Comparison of ENCODE assay signal across 8 mouse cellular contexts in the genomic region with DNA sequence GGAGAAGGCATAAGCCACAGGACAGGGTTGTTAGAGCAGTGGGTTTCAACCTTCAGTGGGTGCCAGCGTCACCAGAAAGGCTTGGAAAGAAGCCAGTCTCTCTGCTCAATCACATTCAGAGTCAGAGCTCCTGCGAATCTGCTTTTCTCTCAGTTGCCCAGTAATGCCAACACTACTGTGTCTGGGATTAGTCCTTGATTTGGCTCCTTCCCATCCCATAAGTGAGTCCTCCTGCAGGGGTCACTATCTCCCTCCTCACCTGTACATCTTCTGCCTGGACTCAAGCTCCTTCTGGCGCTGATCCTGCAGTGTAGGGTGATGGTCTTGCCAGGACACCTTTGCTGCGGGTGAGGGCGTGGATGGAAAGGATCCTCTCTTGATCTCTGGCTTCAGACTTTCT. TPM values are rescaled to one million over a fixed set of nuclear protein-coding genes. Genes with fewer than 3 reads are reported as not detected.
DNase-seq lines count a peak whose midpoint lies in the region; ATAC-seq and TF ChIP-seq lines count a peak whose summit lies in the region.

No protein-coding gene starts in this region.

- no peak overlapping the region for H3K27ac ChIP-seq in forebrain, embryonic 10.5 days
- no peak overlapping the region for H3K27ac ChIP-seq in forebrain, embryonic 11.5 days (ENCODE audit: low read depth, low read length)
- no peak overlapping the region for H3K27ac ChIP-seq in forebrain, embryonic 12.5 days
- H3K27ac ChIP-seq in stomach, postnatal 0 days (replicated peaks) = no peak overlapping the region

- H3K4me1 ChIP-seq in forebrain, embryonic 10.5 days = peaks cover 11% of the 10 kb centered on the region
- H3K4me1 ChIP-seq in forebrain, embryonic 11.5 days (replicated peaks; ENCODE audit: control insufficient read depth, insufficient read depth, low read length) = 0 out of 2 replicates have a peak, but pooled peaks cover 3% of the 10 kb centered on the region
- peaks cover 8% of the 10 kb centered on the region for H3K4me1 ChIP-seq in forebrain, embryonic 12.5 days
- no peaks in the 10 kb centered on the region for H3K4me1 ChIP-seq in stomach, postnatal 0 days (replicated peaks; ENCODE audit: control insufficient read depth, insufficient read depth)

- no peak for ATAC-seq in forebrain, embryonic 11.5 days (replicated peaks; ENCODE audit: low FRiP score)
- ATAC-seq in forebrain, embryonic 12.5 days (ENCODE audit: low FRiP score) = no peak
- ATAC-seq in stomach, postnatal 0 days (ENCODE audit: low FRiP score, low TSS enrichment) = peak; percentile 15; the same call in 1 of the 2 replicates

- H3K9ac ChIP-seq in forebrain, embryonic 11.5 days (ENCODE audit: low read length) = no peak overlapping the region
- H3K9ac ChIP-seq in forebrain, embryonic 12.5 days = peak overlapping the region; percentile 39; the same call in 1 of the 2 replicates
- H3K9ac ChIP-seq in stomach, postnatal 0 days (ENCODE audit: low read length) = no peak overlapping the region

- H3K9me3 ChIP-seq in forebrain, embryonic 10.5 days = no peaks in the 10 kb centered on the region
- H3K9me3 ChIP-seq in forebrain, embryonic 11.5 days (ENCODE audit: control insufficient read depth, low read length) = no peaks in the 10 kb centered on the region
- no peaks in the 10 kb centered on the region for H3K9me3 ChIP-seq in forebrain, embryonic 12.5 days
- H3K9me3 ChIP-seq in stomach, postnatal 0 days (ENCODE audit: control insufficient read depth, low read length) = no peaks in the 10 kb centered on the region

- H3K36me3 ChIP-seq in forebrain, embryonic 10.5 days (replicated peaks) = no peaks in the 10 kb centered on the region
- H3K36me3 ChIP-seq in forebrain, embryonic 11.5 days (ENCODE audit: control insufficient read depth, insufficient read depth, low read length) = no peaks in the 10 kb centered on the region
- H3K36me3 ChIP-seq in forebrain, embryonic 12.5 days (replicated peaks) = no peaks in the 10 kb centered on the region
- H3K36me3 ChIP-seq in stomach, postnatal 0 days (ENCODE audit: control insufficient read depth, insufficient read depth, low read length) = no peaks in the 10 kb centered on the region

- no peak for TF ChIP-seq EP300 in stomach, postnatal 0 days (optimal IDR thresholded peaks at IDR 0.05)

- peak; percentile 57 for TF ChIP-seq CTCF in stomach, postnatal 0 days (IDR thresholded peaks at IDR 0.05; ENCODE audit: low read depth)

- peak overlapping the region; percentile 42 for H3K4me3 ChIP-seq in forebrain, embryonic 10.5 days
- H3K4me3 ChIP-seq in forebrain, embryonic 11.5 days (ENCODE audit: low read depth, low read length) = no peak overlapping the region
- H3K4me3 ChIP-seq in forebrain, embryonic 12.5 days (replicated peaks) = peak overlapping the region; percentile 20
- H3K4me3 ChIP-seq in stomach, postnatal 0 days (ENCODE audit: low read depth, low read length) = peak overlapping the region; percentile 27; the same call in 1 of the 2 replicates

- no peak overlapping the region for H3K4me2 ChIP-seq in forebrain, embryonic 11.5 days (ENCODE audit: low read depth, low read length, severe bottlenecking)
- peak overlapping the region; percentile 42 for H3K4me2 ChIP-seq in forebrain, embryonic 12.5 days
- peak overlapping the region; percentile 53; the same call in 1 of the 2 replicates for H3K4me2 ChIP-seq in stomach, postnatal 0 days (replicated peaks; ENCODE audit: low read depth)

- DNase-seq in forebrain, embryonic 10.5 days (ENCODE audit: extremely low spot score, low spot score) = no peak
- DNase-seq in forebrain, embryonic 11.5 days (ENCODE audit: low spot score) = no peak
- peak; percentile 56 for DNase-seq in ES-CJ7 (ENCODE audit: low read depth, low spot score)
- DNase-seq in kidney, postnatal 14 days = peak; percentile 15
- peak; percentile 33 for DNase-seq in stomach, postnatal 0 days (ENCODE audit: low spot score)
- no peak for DNase-seq in ovary, adult 18-20 months (ENCODE audit: low spot score)
- no peak for DNase-seq in adrenal gland, postnatal 4 days (ENCODE audit: low spot score in 2 of 2)

- H3K27me3 ChIP-seq in forebrain, embryonic 10.5 days (ENCODE audit: poor library complexity, severe bottlenecking) = peaks cover 36% of the 10 kb centered on the region
- peaks cover 19% of the 10 kb centered on the region for H3K27me3 ChIP-seq in forebrain, embryonic 11.5 days (ENCODE audit: control insufficient read depth, insufficient read depth, low read length)
- peaks cover 32% of the 10 kb centered on the region for H3K27me3 ChIP-seq in forebrain, embryonic 12.5 days
- no peaks in the 10 kb centered on the region for H3K27me3 ChIP-seq in stomach, postnatal 0 days (ENCODE audit: control insufficient read depth, insufficient read depth, low read length)

- 12% methylated on average over 5 of the region's 5 CpGs for WGBS in forebrain, embryonic 10.5 days
- WGBS in forebrain, embryonic 11.5 days = 13% methylated on average over 5 of the region's 5 CpGs
- WGBS in forebrain, embryonic 12.5 days = 8% methylated on average over 5 of the region's 5 CpGs
- 11% methylated on average over 5 of the region's 5 CpGs for WGBS in stomach, postnatal 0 days

RNA-seq across cellular contexts. Expression of a gene that starts 0.9 kb away (rescaled TPM):
- 0.10 TPM in 1 of 2 replicates, not detected in the other for polyA plus RNA-seq in forebrain, embryonic 10.5 days (2016; fragmentation: Nextera tagmentation; extraction: Ambion mirVana)
- polyA plus RNA-seq in forebrain, embryonic 11.5 days (2014; fragmentation: Nextera tagmentation; extraction: Ambion mirVana) = 0.08 and 0.11 TPM in 2 replicates
- not detected in 2 replicates for polyA plus RNA-seq in forebrain, embryonic 12.5 days (2016; fragmentation: Nextera tagmentation; extraction: Ambion mirVana)
- 1.2 and 1.3 TPM in 2 replicates for polyA plus RNA-seq in stomach, postnatal 0 days (2015; fragmentation: Nextera tagmentation; extraction: Ambion mirVana)
- under 1 TPM in 1 of 2 experiments, not detected in 1; 0.08 TPM for total RNA-seq in adrenal gland, postnatal 4 days (2021)

RNA-seq across cellular contexts. Expression of a gene that starts 40.0 kb away (rescaled TPM):
- 0.05 TPM in 1 of 2 replicates, not detected in the other for polyA plus RNA-seq in forebrain, embryonic 10.5 days (2016; fragmentation: Nextera tagmentation; extraction: Ambion mirVana)
- polyA plus RNA-seq in forebrain, embryonic 11.5 days (2014; fragmentation: Nextera tagmentation; extraction: Ambion mirVana) = 0.08 TPM in 1 of 2 replicates, not detected in the other
- not detected in 2 replicates for polyA plus RNA-seq in forebrain, embryonic 12.5 days (2016; fragmentation: Nextera tagmentation; extraction: Ambion mirVana)
- 80.5 and 91.8 TPM in 2 replicates for polyA plus RNA-seq in stomach, postnatal 0 days (2015; fragmentation: Nextera tagmentation; extraction: Ambion mirVana)
- not detected for total RNA-seq in adrenal gland, postnatal 4 days (2021)

RNA-seq across cellular contexts. Expression of a gene that starts 40.1 kb away (rescaled TPM):
- polyA plus RNA-seq in forebrain, embryonic 10.5 days (2016; fragmentation: Nextera tagmentation; extraction: Ambion mirVana) = 0.04 and 0.06 TPM in 2 replicates
- 0.05 and 0.07 TPM in 2 replicates for polyA plus RNA-seq in forebrain, embryonic 11.5 days (2014; fragmentation: Nextera tagmentation; extraction: Ambion mirVana)
- polyA plus RNA-seq in forebrain, embryonic 12.5 days (2016; fragmentation: Nextera tagmentation; extraction: Ambion mirVana) = 0.17 and 0.19 TPM in 2 replicates
- 0.04 and 0.05 TPM in 2 replicates for polyA plus RNA-seq in stomach, postnatal 0 days (2015; fragmentation: Nextera tagmentation; extraction: Ambion mirVana)
- not detected for total RNA-seq in adrenal gland, postnatal 4 days (2021)

Comparison
In these comparisons a context has a peak if more than half of its experiments do, and no peak if none do; other contexts are left out.
1. DNase-seq: peak in ES-CJ7 (single experiment), kidney, postnatal 14 days (single experiment) and stomach, postnatal 0 days (single experiment); none in forebrain, embryonic 10.5 days (single experiment), forebrain, embryonic 11.5 days (single experiment), ovary, adult 18-20 months (single experiment) and adrenal gland, postnatal 4 days (0 of 2).
2. RNA of a gene that starts 40.0 kb away (polyA plus RNA-seq): 80.5 to 91.8 TPM in stomach, postnatal 0 days; 0.08 TPM in forebrain, embryonic 11.5 days, not detected in forebrain, embryonic 12.5 days and 0.05 TPM in forebrain, embryonic 10.5 days; every median in the first group is over 10 times any median in the second.